Mouse (Mus musculus): ENCODE measurements around the gene Aip.
"Not testable (repeated sequence)": the region's sequence is repeated elsewhere in the genome, so short reads cannot be mapped to it uniquely, and the experiment has no call there.

The Aip gene

GRCm38 (mm10) chr19:4135963-4136345 is 10.3 kb upstream of the Aip start:
- not testable (repeated sequence) for DNase-seq (ENCODE audit: low spot score)

- not testable (repeated sequence) for DNase-seq (ENCODE audit: low spot score)
Measured at GRCm38 (mm10) chr19:4135229-4135962, 9.7 kb upstream of the Aip start.

GRCm38 (mm10) chr19:4134354-4134753 is 8.7 kb upstream of the Aip start:
- no peak for DNase-seq (ENCODE audit: low spot score)

GRCm38 (mm10) chr19:4131768-4132167 is 6.1 kb upstream of the Aip start:
- DNase-seq (ENCODE audit: low spot score): no peak

- no peak for DNase-seq (ENCODE audit: low spot score)
Measured at GRCm38 (mm10) chr19:4131075-4131474, 5.4 kb upstream of the Aip start.

GRCm38 (mm10) chr19:4130106-4130505 is 4.4 kb upstream of the Aip start:
- DNase-seq (ENCODE audit: low spot score): no peak

GRCm38 (mm10) chr19:4129462-4129861 is 3.8 kb upstream of the Aip start:
- DNase-seq (ENCODE audit: low spot score): no peak

GRCm38 (mm10) chr19:4126759-4127495 is 1.3 kb upstream of the Aip start:
- DNase-seq (ENCODE audit: low spot score): no peak

GRCm38 (mm10) chr19:4125268-4125667 is 390 bp downstream of the Aip start:
- DNase-seq (ENCODE audit: low spot score): not testable (repeated sequence)

GRCm38 (mm10) chr19:4124432-4124831 is 1.2 kb downstream of the Aip start:
- no peak for DNase-seq (ENCODE audit: low spot score)

- DNase-seq (ENCODE audit: low spot score): no peak
Measured at GRCm38 (mm10) chr19:4122411-4123370, 3.0 kb downstream of the Aip start.

GRCm38 (mm10) chr19:4121896-4122295 is 3.8 kb downstream of the Aip start:
- DNase-seq (ENCODE audit: low spot score): not testable (repeated sequence)

- DNase-seq (ENCODE audit: low spot score): peak; percentile 98
Measured at GRCm38 (mm10) chr19:4121097-4121805, 4.4 kb downstream of the Aip start.

GRCm38 (mm10) chr19:4120496-4120895 is 5.2 kb downstream of the Aip start:
- no peak for DNase-seq (ENCODE audit: low spot score)

- no peak for DNase-seq (ENCODE audit: low spot score)
Measured at GRCm38 (mm10) chr19:4119716-4120487, 5.8 kb downstream of the Aip start.

GRCm38 (mm10) chr19:4118350-4118749 is 7.3 kb downstream of the Aip start:
- DNase-seq (ENCODE audit: low spot score): no peak

GRCm38 (mm10) chr19:4117006-4117405 is 8.7 kb downstream of the Aip start:
- DNase-seq (ENCODE audit: low spot score): no peak

- no peak for DNase-seq (ENCODE audit: low spot score)
Measured at GRCm38 (mm10) chr19:4115816-4116215, 9.8 kb downstream of the Aip start.

- no peak for DNase-seq (ENCODE audit: low spot score)
Measured at GRCm38 (mm10) chr19:4115144-4115543, 10.5 kb downstream of the Aip start.

GRCm38 (mm10) chr19:4114551-4114950 is 11.1 kb downstream of the Aip start:
- DNase-seq (ENCODE audit: low spot score): no peak

GRCm38 (mm10) chr19:4113806-4114230 is 11.8 kb downstream of the Aip start:
- no peak for DNase-seq (ENCODE audit: low spot score)

Data from embryo, embryonic 10 days (tissue).